Mouse (Mus musculus) layer of hippocampus, adult 9-10 months (tissue): ENCODE data around the gene Tmem206.

Source experiments
- DNase-seq: peaks from one replicate; pipeline ENCODE4 v3.0.0; 2022; ENCODE audit warnings: low spot score

The Tmem206 gene

DNA sequence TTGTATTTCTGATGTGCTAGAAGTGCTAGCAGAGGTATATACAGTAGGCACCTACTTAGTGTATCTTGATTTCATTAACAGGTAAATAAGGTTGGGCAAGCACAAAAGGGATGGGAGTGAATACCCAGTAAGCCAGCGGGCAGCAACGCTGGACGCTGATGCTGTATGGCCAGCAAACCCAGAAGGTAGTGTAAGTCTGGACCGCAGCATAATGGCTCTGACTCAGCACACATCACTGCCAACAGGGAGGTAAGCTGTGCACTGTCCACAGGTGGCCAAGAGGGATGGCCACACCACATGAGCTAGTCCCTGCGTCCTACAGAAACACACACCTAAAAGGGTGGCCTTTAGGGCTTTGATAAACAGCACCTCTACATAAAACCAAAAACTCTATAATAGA lies 24.6 kb downstream of the Tmem206 start:
- DNase-seq, result no peak

DNA sequence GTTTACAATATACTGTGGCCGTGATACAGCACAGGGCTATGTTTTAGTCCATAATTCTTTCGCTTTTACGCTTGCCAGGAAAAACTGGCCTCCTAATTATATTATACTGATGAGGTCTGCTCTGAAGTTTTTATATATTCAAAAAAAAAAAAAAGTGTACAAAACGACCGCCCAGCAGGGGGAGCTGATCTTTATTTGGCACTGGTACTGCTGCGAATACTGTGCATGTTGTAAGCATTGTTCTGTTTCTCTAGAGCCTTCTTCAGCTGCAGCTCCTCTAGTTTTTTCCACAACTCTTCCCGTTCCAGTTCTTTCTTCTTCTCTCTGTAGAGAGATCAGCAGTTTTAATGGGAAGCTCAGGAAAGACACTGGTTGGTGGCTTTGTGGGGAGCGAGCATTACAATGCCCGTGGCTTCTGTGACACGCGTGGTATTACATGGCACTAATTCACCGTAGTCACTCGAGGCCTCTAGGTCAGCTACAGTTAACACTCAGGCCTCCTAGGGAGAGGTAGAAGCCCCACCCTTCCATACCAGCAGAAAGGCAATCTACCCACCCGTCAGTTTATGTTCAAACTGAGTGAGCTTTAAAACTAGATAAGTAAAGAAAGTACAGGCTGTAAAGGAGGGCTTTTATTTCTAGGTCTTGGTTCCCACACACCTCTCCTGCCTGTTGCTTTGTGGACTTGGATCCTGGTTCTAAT lies 27.2 kb downstream of the Tmem206 start:
- peak; percentile 20 for DNase-seq

DNA sequence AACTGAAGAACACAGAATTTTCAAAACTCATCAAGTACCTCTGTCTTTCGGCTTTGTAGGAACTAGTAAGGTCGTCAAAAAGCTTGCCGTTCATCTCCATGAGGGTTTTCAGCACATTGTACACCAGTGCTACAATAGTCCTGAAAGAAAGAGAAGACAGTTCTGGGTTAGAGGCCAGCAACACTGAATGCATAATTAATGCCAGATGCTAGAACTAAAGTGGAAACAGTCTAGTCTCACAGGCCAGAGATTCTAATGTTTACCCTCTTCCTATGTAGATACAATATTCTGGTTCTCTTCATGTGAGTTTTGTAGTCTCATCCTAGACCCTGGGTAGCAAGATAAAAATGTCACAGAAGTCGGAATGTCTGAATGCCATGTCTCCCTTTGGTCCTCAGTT lies 28.1 kb downstream of the Tmem206 start:
- DNase-seq, result no peak

DNA sequence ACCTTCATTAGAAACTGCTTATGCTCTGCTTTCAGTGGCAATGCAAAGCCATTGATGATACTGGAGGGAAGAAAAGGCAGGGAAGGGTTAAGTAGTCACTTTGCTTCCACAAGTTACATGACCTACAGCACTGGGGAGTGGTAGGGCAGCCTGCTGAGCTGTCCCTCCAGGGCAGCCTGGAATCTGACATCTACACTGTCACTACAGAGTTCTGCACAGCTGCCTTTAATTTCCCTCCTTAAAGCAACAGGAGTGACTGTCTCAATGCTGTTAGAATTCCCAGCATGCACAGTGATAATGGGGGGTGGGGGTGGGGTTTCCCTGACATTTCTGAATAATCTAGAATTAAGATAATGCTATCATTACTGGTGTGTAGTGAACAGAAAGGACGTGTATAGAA lies 31.2 kb downstream of the Tmem206 start:
- no peak for DNase-seq

DNA sequence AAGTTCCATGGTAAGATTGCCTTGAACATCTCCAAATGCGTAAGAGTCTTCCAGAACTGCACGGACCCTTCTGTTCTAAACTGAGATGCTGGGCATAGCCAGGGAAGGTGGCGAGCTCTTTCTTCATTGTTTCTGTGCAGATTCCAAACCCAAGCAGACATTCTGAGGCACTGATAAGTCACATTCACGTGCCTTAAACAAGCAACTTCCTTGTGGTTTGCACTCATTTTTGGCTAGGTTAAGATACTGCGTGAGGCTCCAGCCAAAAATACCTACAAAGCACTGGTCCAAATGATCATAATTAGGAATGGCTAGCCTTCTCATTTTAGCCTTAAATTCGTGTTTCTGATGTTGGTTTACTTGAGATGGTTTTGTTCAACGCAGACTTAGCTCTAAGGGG lies 33.8 kb downstream of the Tmem206 start:
- DNase-seq, result no peak

DNA sequence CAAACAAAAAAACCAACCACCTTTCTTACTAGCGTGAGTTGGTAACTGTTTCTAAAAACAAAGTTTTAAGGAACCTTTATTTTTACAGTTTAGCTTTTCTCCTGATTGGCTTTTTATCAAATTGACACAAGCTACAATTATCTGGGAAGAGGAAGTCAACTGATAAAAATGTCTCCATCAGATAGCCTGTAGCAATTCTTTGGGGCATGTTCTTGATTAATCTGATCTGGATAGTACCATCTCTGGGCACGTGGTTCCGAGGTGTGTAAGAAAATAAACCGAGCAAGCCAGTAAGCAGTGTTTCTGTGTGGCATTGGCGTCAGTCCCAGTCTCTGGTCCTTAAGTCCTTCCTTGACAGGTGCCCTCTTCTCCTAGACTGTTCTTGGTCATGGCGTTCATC lies 36.7 kb downstream of the Tmem206 start:
- DNase-seq, result no peak

DNA sequence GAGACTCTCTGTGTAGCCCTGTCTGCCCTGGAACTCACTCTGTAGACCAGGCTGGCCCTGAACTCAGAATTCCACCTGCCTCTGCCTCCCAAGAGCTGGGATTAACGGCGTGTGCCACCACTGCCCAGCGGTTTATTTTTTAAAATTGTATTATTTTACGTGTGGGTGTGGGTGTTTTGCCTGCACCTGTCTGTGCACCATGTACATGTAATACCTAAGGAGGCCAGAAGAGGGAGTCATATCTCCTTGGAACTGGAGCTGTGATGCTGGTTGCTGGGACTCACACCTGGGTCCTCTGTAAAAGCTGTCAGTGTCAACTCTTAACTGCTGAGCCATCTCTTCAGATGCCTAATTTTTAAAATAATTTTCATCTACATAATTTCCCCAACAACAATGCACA lies 38.8 kb downstream of the Tmem206 start:
- no peak for DNase-seq

DNA sequence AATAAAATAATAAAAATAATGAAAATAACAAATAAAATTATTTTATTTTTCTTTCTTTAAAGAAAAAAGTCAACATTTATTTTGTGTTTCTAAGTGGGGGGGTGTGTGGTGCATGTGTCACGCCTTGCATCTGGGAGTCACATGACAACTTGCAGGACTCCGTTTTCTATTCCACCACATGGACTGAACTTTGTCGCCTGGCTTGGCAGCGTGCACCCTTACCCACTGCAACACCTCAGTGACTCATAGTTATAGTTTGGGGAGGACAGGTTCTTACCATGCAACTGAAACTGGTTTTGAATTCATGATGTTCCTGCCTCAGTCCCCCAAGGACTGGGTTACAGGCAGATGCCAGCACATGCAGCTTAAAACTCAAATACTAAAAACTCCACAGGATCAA lies 42.5 kb downstream of the Tmem206 start:
- no peak for DNase-seq

DNA sequence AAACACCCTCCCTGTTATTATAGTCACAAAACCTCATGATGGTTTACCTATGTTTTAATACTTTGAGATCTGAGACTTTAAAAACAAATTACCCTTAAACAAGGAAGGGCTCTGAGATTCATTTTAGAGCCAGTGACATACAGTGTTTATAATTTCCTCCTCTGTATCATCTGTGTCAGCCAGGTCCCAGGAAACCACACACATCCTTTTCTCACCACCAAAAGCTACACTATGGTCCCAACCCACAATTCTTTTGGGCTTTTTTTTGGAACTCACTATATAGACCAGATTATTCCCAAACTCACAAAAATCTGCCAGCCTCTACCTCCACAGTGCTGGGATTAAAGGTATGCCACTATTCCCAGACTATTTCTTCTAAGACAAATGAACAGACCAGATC lies 43.4 kb downstream of the Tmem206 start:
- no peak for DNase-seq

DNA sequence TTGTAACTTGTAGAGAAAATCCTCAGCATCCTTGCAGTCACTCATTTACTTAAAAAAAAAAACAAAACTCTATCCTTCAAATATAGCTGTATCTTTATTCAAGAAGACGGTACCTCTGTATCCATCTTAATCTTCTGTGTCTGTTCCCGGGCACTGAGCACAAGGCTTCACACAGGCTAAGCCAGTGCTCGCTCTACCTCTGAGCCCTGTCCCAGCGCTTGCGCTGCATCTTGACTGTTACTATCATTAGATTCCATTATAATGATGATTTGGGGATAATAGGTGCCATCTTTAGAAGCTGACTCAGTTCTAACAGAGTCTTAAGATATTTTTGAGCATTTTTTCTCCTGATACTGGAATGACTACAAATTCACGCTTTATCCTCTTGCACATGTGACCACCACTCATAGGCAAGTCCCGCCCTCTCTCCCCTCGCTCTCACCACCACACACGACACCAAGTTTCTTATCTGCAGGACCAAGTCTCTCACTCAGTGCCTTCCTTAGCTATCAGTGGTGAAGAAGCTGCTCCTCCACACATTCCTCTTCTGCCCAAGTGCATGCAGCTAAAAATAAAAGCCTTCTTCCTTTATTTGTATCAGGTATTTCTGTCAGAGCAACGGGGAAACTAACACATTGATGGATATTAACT lies 49.4 kb downstream of the Tmem206 start:
- no peak for DNase-seq

DNA sequence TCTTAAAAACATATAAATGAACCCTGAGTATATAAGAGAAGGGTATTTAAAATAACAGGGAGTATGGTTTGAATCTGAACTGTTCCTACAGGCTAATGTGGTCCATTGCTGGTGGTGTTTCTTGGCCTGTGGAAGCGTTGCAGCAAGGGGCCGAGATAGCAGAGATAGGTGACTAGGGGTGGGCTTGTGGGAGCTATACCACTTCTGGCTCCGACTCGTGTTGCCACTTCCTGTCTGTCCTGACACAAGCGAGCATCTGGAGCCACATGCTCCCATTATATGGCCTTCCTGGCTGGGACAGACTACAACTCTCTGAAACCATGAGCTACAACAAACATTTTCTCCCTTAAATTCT lies 49.9 kb downstream of the Tmem206 start:
- DNase-seq, result no peak

DNA sequence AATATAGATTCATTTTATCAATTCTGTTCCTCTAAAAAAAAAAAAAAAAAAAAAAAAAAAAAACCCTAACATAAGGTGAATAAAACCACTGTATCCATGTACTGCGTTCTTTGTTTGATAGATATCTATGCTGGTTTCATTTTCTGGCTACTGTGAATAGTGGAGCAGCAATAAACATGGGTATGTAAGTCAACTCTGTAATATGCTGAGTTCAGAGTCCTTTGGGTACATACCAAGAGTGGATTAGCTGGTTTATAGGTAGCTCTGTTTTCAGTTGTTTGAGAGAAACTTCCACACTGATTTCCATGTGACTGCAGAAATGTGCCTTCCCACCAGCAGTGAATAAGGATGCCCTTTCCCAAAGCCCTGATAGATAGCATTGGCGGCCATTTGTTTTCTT lies 52.4 kb downstream of the Tmem206 start:
- no peak for DNase-seq

DNA sequence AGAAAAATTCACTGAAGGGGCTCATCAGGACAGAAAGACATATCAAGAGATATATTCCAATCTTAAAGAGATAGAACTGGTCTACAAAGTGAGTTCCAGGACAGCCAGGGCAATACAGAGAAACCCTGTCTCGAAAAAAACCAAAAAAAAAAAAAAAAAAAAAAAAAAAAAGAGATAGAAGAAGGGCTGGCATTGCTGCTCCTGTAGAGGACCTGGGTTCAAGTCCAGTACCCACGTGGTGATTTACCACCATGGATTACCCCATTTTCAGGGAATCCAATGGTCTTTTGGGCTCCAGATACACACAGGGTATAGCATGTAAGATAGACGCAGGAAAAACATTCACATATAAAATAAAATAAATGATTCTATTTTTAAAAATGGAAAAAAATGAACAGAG lies 55.1 kb downstream of the Tmem206 start:
- DNase-seq, result no peak

DNA sequence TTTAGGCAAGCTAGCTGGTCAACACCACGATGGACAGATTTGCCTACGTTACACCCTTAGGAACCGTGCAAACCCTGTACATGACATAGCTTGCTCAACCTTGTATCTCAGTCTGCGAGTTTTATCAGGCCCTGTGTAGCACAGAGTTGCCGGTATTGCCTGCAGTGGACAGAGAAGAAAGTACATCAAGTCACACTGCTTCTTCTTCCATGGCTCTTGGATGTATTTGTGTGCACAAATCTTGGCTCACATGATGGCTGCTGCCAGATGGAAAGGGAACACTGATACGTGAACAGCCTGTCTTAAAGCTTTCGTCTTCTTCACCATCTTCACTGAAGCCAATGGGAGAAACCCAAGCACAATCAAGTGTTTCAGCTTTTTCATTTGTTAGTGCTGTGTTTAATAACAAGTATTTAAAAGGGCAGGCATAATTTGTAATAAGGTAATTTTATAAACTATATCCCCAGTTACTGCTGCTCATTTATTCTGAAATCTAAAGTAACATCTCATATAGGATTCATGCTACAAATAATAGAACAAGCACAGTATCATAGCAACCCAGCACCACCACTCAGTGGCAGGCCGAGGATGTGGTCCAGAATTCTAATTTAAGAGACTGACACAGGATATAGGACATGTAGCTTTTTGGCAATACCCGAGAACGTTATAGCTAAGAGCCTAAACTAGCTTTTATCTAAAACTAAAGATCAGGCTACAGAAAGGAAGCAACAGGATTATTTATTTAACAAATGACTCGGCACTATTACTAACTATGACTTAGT lies 56.4 kb downstream of the Tmem206 start:
- DNase-seq, result no peak

DNA sequence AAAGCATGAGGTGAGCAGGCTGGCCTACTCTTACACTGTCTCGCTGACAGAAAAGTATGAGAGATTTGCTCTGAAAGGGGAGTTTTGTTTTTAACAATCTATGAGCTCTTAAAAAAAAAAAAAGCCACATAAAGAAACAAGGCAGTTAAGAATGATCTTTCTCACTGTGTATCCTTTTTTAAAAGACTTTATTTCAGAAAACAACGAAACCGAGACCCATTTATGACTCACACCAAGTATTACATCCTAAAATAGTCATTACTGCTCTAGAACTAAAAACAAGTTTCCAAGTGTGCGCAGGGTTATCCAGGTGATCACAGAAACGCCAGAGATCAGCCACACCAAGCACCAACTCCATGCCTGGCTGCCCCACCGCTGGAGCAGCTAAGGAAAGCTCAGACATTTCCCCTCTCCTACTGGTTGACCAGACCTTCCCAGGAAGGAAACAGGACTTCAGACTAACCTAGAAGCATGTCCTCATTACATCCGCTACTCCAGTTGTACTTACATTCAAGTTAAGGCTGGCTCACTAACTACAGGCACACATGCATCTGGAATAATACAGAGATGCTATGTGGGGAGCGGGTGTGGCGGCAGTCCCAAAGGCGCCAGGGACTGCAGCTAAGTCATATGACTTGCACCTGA lies 59.2 kb downstream of the Tmem206 start:
- DNase-seq, result no peak

DNA sequence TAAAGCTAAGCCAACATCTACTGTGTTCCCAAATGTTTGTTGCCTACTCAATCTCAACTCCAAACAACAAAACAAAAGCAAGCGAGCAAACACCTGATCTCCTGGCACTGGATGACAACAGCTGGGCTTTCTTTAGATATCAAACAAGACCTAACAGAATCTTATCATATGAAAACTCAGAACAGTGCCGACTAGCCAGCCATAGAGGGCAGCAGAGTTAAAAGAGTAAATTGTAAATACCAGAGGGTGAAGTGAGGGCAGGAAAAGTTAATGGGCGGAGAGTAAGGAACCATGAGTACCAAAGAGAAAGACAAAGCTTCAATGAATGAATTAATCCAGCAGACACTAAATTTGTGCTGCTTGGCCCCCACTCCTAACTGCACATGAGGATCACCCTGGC lies 65.6 kb downstream of the Tmem206 start:
- peak; percentile 57 for DNase-seq

DNA sequence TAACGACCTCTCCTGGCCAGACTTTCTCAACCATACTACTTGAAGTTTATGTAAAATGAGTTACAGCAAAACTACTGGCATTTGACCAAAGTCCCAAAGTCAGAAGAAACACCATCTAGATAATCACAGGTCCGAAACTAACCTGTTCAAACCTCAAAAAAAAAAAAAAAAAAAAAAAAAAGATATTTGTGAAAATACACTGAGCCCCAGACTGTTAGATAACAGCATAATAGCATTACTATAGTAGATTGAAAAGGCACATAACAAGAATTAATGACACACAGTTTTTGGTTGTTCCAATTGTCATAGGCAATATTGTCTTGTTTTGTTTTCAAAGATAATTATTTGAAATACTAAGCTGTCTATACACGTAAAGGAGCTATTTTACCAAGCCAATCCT lies 67.8 kb downstream of the Tmem206 start:
- no peak for DNase-seq

DNA sequence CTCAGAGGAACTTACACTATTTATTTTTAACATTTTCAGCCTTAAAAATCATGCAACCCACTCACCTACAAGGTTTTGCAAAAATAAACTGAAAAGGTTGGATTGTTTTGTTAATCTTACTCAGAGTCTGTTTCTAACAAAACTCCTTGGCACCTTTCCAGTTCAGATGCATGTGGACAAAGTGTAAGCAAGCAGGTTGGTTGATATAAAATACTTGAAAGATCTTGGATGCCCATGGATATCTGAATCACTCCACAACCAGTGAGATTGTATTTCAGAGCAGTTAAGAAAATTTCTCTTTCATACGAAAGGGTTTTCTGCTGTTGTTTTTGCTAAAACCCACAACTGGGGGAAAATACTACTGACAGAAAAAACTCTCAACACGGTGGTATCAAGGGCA lies 68.4 kb downstream of the Tmem206 start:
- no peak for DNase-seq

DNA sequence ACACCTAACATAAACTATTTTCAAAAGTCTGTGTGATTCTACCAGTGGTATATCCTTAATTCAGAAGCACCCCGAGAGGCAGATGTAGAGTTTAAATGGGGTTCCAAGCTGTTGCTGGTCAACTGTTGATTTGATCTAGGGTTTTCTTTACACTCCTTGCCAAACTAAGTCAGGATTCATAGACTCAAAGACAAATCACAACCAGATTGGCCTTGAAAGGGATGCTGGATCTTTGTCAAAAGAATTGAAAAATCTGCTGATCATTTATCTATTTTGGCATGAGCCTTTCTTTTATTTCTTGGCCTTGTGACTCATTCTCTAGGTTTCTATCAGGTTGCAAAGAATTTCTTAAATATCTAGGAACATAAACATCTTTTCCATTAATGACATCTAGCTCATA lies 69.5 kb downstream of the Tmem206 start:
- no peak for DNase-seq

DNA sequence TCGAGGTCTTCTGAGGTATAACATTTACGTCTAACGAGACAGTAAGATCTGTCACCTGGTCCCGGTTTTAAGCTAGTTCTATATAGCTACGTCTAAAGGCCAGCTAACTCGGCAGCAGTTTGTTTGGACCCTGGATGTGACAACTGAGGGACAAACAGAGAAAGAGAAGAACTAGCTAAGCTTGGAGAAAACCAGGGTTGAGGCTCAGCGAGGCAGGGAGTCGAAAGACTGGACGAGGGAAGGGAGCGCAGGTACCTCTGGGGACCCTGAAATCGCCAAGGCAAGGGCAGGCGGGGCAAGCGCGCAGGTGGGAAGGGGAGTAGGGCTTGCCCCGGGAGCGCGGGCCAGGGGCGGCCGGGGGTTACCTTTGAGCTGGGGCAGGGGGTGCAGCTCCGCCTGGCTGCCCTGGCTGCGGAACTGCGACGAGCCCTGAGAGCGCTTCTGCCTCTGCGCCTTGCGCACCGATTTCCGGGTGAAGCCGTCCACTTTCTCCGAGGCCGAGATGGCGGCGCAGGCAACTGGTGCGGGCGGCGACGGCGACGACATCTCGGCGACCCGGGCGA lies 70.2 kb downstream of the Tmem206 start:
- DNase-seq, result no peak

DNA sequence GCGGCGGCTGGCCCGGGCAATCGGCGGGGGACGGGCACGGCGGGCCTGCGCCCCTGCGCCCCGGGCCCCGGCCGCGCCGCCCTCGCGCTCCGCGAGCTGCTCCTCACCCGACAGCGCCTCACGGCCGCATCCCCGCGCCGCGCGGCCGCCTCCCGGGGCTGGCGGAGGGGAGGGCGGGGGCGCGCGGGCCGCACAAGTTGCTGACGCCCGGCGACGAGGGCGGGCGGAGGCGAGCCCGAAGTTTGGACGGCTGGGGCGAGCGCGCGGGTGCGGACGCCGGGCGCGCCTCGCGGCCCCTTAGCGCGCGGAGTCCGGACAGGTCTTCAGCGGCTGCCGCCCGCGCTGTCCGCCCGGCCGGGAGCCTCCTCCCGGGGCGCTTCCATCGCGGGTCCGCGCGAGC lies 70.7 kb downstream of the Tmem206 start:
- DNase-seq, result no peak
